Mouse (Mus musculus) limb, embryonic 14.5 days (tissue): ENCODE results near the gene Hnf1b. TPM values are rescaled to one million over a fixed set of nuclear protein-coding genes. Genes with fewer than 3 reads are reported as not detected.

Source experiments
- ATAC-seq: fragments of 200-750 bp; cut with Nextera tagmentation; 2 replicates; pipeline ENCODE4 v1.8.0; 2017; ENCODE audit warnings: low read depth, moderate number of reproducible peaks, moderate TSS enrichment; ENCODE audit not compliant: low FRiP score
- DNase-seq: peaks from one replicate; pipeline ENCODE4 v3.0.0-alpha.2; 2015; ENCODE audit warnings: low spot score
- H3K27ac ChIP-seq: fragments of 300-500 bp; sonication (generic); replicated peaks from 2 replicates; pipeline ENCODE4 v1.5.1; 2014; ENCODE audit warnings: low read depth, mild to moderate bottlenecking, low read length, moderate library complexity, mixed read lengths
- H3K27me3 ChIP-seq: fragments of 300-500 bp; sonication (generic); 2 replicates; pipeline ENCODE4 v1.6.1; 2014; ENCODE audit warnings: low read length, mixed read lengths; ENCODE audit not compliant: control insufficient read depth, insufficient read depth
- H3K36me3 ChIP-seq: fragments of 300-500 bp; sonication (generic); 2 replicates; pipeline ENCODE4 v1.6.1; 2014; ENCODE audit warnings: mild to moderate bottlenecking, low read length, moderate library complexity, mixed read lengths; ENCODE audit not compliant: control insufficient read depth, insufficient read depth
- H3K4me1 ChIP-seq: fragments of 300-500 bp; sonication (generic); 2 replicates; pipeline ENCODE4 v1.6.1; 2014; ENCODE audit warnings: antibody characterized with exemption, low read length, mixed read lengths; ENCODE audit not compliant: control insufficient read depth, insufficient read depth
- H3K4me2 ChIP-seq: fragments of 300-500 bp; sonication (generic); replicated peaks from 2 replicates; pipeline ENCODE4 v1.6.1; 2014; ENCODE audit warnings: low read depth, mild to moderate bottlenecking, low read length, moderate library complexity; ENCODE audit not compliant: severe bottlenecking
- H3K4me3 ChIP-seq: fragments of 300-500 bp; sonication (generic); replicated peaks from 2 replicates; pipeline ENCODE4 v1.5.1; 2014; ENCODE audit warnings: low read length
- H3K9ac ChIP-seq: fragments of 300-500 bp; sonication (generic); 2 replicates; pipeline ENCODE4 v1.6.1; 2014; ENCODE audit warnings: mild to moderate bottlenecking, low read depth, low read length, moderate library complexity; ENCODE audit not compliant: severe bottlenecking
- H3K9me3 ChIP-seq: fragments of 300-500 bp; sonication (generic); 2 replicates; pipeline ENCODE4 v1.6.1; 2016; ENCODE audit warnings: low read length; ENCODE audit not compliant: control insufficient read depth
- POLR2A ChIP-seq: fragments of 200-500 bp; IDR thresholded peaks from 2 replicates; pipeline ENCODE4 v1.8.0; 2012; ENCODE audit warnings: inconsistent platforms, mild to moderate bottlenecking, moderate library complexity, borderline replicate concordance; ENCODE audit not compliant: insufficient read depth, insufficient read length; ENCODE audit errors: extremely low read depth
- WGBS: fragments of 180-500 bp; shearing (Covaris S2); extraction: QIAGEN DNeasy Blood & Tissue Kit; methylation state at CpG from one replicate; pipeline ENCODE4 v1.1.7; 2014; 5-methylcytosine and 5-hydroxymethylcytosine counted together
- polyA plus RNA-seq, 2 experiments: library from polyadenylated mRNA; depleted of rRNA in 1 of 2; stranded (reverse) in 1 of 2; unstranded in 1 of 2; fragments of >200 nt; fragmentation: Nextera tagmentation in 1 of 2; extraction: Ambion mirVana in 1 of 2; gene quantifications; 2 replicates each; pipeline versions ENCODE4 v1.2.1 to v1.2.3; 2012 to 2014

The Hnf1b gene
- polyA plus RNA-seq, 2 experiments, result 0.04 TPM; not detected in 1

DNA sequence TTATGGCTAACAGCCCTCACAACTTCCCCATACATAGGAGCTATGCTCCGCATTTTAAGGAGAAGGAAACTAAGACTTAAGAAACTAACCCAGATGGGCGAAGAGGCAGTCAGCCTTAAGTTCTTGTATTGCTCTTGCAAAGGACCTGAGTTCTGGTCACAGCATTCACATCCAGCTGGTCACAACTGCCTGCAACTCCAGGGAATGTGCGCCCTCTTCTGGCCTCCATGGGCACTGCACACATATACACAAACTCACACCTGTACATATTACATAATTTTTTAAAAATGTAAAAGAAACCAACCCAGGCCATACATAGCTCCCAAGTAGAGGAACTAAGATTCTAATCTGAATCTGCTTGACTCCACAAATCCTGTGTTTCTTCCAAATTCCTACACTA, 77.2 kb downstream of the Hnf1b start:
- Histone ChIP-seq H3K9me3 (no peaks in the 10 kb centered on the region), H3K4me3 (no peak overlapping the region), H3K4me2 (no peak overlapping the region), H3K36me3 (no peaks in the 10 kb centered on the region), H3K4me1 (no peaks in the 10 kb centered on the region), H3K9ac (no peak overlapping the region), H3K27me3 (no peaks in the 10 kb centered on the region), H3K27ac (no peak overlapping the region)
- DNase-seq (no peak), ATAC-seq (no peak)
- 67% methylated on average over 3 of the region's 3 CpGs for WGBS
- TF ChIP-seq POLR2A, result no peak

DNA sequence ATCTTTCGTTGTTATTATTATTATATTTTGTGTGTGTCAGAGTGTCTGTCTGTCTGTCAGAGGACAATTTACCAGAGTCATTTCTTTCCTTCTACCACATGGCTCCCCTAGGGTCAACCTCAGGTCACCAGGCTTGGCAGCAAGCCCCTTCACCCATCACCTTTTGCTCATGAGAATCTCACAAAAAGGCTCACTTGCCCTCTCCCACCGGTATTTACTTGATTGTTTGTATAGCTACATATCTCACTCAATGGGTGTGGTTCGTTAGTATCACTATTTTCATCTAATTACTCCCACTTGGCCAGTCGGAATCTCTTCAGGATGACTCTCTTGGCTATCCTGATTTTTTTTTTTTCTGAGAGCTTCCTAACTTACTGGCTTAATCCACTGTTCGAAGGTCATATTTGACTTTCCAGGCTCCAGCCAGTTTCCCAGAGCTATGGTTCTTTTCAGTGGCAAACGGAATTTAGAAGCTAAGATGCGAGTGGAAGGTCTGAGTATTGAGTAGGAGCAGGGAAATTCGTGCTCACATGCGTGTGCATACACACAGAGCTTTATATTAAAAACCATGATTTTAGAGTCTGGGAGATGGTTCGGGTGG, 82.7 kb downstream of the Hnf1b start:
- 77% methylated on average over 10 of the region's 10 CpGs for WGBS

DNA sequence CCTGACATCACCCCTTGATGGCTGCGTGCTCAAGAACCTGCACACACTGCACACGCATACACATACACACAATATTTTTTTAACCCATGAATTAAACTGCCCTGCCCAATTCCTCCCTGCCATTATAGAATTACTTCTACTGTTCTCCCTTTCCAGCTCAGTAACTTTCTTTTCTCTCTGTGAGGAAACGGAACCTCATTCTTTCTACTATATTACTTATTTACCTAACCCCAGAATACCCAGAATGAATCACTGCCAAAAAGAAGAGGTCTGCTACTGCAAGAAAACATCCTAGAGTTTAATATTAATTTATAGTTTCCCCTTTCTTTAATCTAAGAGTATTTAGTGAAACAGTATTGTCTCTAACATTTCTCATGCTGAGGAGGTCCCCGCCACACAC, 83.5 kb downstream of the Hnf1b start:
- no peak for DNase-seq
- H3K4me3 ChIP-seq, result no peak overlapping the region
- TF ChIP-seq POLR2A, result no peak

More for the DNA sequence above, 82.7 kb downstream of the Hnf1b start:
- no peak overlapping the region for H3K4me2 ChIP-seq
- DNase-seq, result no peak
- no peak overlapping the region for H3K27ac ChIP-seq
- H3K9ac ChIP-seq, result no peak overlapping the region
- no peaks in the 10 kb centered on the region for H3K4me1 ChIP-seq
- H3K4me3 ChIP-seq, result no peak overlapping the region
- no peak for TF ChIP-seq POLR2A
- no peaks in the 10 kb centered on the region for H3K36me3 ChIP-seq
- no peaks in the 10 kb centered on the region for H3K27me3 ChIP-seq
- no peak for ATAC-seq
- no peaks in the 10 kb centered on the region for H3K9me3 ChIP-seq

DNA sequence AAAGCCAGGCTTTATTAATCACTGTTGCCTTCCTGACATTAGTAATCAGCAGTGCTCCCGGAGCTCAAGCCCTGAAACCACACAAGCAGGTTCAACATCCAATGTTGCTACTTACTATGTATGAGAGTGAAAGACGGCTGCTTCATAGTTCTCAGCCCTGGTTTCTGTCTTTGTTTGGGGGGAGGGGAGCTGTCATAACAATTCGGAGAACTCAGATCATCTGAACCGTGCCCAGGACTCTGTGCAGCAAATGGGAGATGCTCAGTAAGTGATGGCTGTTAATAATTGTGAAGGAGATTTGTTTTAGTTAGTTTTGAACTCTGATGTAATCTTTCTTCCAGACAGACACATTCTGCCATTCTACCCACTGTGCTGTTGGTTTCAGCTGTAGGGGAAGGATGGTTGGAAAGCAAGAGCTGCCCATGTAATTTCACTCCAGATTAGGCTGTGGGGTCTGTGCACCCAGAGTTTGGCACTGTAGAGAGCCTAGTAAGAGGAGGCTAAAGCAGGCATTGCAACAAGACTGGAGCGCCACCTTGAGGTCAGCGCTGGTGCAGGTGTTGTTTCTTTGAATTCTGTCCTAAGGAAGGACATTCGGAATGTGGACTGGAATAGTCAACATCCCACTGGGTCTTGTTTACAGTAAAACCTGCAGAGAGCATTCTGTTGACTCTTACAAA, 86.3 kb downstream of the Hnf1b start:
- no peak for TF ChIP-seq POLR2A
- Histone ChIP-seq H3K4me2 (no peak overlapping the region), H3K36me3 (no peaks in the 10 kb centered on the region), H3K27ac (no peak overlapping the region), H3K4me1 (no peaks in the 10 kb centered on the region), H3K27me3 (no peaks in the 10 kb centered on the region), H3K9ac (no peak overlapping the region), H3K4me3 (no peak overlapping the region), H3K9me3 (no peaks in the 10 kb centered on the region)
- DNase-seq (peak; percentile 81), ATAC-seq (no peak)
- WGBS, result 25% methylated on average over 7 of the region's 7 CpGs

More for the DNA sequence above, 83.5 kb downstream of the Hnf1b start:
- Histone ChIP-seq H3K36me3 (no peaks in the 10 kb centered on the region), H3K9ac (no peak overlapping the region), H3K27me3 (no peaks in the 10 kb centered on the region), H3K4me1 (no peaks in the 10 kb centered on the region), H3K27ac (no peak overlapping the region), H3K9me3 (no peaks in the 10 kb centered on the region), H3K4me2 (no peak overlapping the region)
- no peak for ATAC-seq
- 87% methylated on average over 4 of the region's 4 CpGs for WGBS

DNA sequence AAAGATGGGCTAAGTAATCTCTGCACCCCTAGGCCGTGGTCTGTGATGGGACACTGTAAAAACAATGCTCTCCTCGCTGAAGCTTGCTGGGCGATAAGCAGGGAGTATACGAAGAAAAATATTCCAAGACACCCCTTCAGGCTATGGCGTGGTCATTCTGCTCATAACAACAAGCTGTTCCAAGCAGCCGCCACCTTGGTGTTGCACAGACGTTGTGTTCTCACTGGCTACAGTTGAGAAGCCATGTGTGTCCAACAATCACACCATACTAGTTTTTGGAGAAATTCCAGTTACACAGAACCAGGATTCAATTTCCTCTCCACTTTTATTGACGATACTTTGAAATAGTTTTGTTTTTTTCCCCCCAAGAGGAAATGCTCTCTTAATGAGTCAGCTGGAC, 88.7 kb downstream of the Hnf1b start:
- Histone ChIP-seq H3K9me3 (no peaks in the 10 kb centered on the region), H3K4me3 (no peak overlapping the region), H3K36me3 (no peaks in the 10 kb centered on the region), H3K27me3 (no peaks in the 10 kb centered on the region), H3K27ac (no peak overlapping the region), H3K4me1 (peaks cover 6% of the 10 kb centered on the region), H3K9ac (no peak overlapping the region), H3K4me2 (no peak overlapping the region)
- DNase-seq (no peak), ATAC-seq (no peak)
- WGBS, result 74% methylated on average over 8 of the region's 8 CpGs
- no peak for TF ChIP-seq POLR2A
